Mouse (Mus musculus) heart, embryonic 10.5 days (tissue): Measurements from ENCODE around the gene Dthd1. TPM values are rescaled to one million over a fixed set of nuclear protein-coding genes. Genes with fewer than 3 reads are reported as not detected.
A peak's percentile ranks its signal among the peaks of the same experiment; 100 is the strongest.

Experiments used
- DNase-seq: peaks from one replicate; pipeline ENCODE4 v3.0.0-alpha.2; 2017; ENCODE audit warnings: low spot score
- H3K27ac ChIP-seq: fragments of 300-500 bp; sonication (generic); 2 replicates; pipeline ENCODE4 v1.5.1; 2016; ENCODE audit warnings: mild to moderate bottlenecking
- H3K27me3 ChIP-seq: fragments of 300-500 bp; sonication (generic); 2 replicates; pipeline ENCODE4 v1.6.1; 2016; ENCODE audit warnings: mild to moderate bottlenecking; ENCODE audit not compliant: poor library complexity, insufficient read depth, severe bottlenecking
- H3K36me3 ChIP-seq: fragments of 300-500 bp; sonication (generic); 2 replicates; pipeline ENCODE4 v1.6.1; 2016; ENCODE audit warnings: mild to moderate bottlenecking, moderate library complexity
- H3K4me1 ChIP-seq: fragments of 300-500 bp; sonication (generic); 2 replicates; pipeline ENCODE4 v1.6.1; 2016; ENCODE audit warnings: mild to moderate bottlenecking
- H3K4me3 ChIP-seq: fragments of 300-500 bp; sonication (generic); 2 replicates; pipeline ENCODE4 v1.5.1; 2016; ENCODE audit warnings: mild to moderate bottlenecking, moderate library complexity
- H3K9me3 ChIP-seq: fragments of 300-500 bp; sonication (generic); 2 replicates; pipeline ENCODE4 v1.6.1; 2016; ENCODE audit warnings: mild to moderate bottlenecking, moderate library complexity
- WGBS: fragments of 180-500 bp; shearing (Covaris S2); methylation state at CpG from one replicate; pipeline ENCODE4 v1.1.7; 2016; 5-methylcytosine and 5-hydroxymethylcytosine counted together
- polyA plus RNA-seq: library from polyadenylated mRNA; unstranded; fragments of >200 nt; fragmentation: Nextera tagmentation; extraction: Ambion mirVana; gene quantifications from 2 replicates; pipeline ENCODE4 v1.2.1, GENCODE M21; 2016

Dthd1 gene
- 0.11 and 0.33 TPM in 2 replicates for polyA plus RNA-seq

- DNase-seq = no peak
- H3K9me3 ChIP-seq = no peaks in the 10 kb centered on the region
- H3K27ac ChIP-seq = no peak within 1 kb of the TSS
- 84% methylated on average over 6 of the region's 6 CpGs for WGBS
- no peaks in the 10 kb centered on the region for H3K27me3 ChIP-seq
- no peak within 1 kb of the TSS for H3K4me3 ChIP-seq
- no peaks in the 10 kb centered on the region for H3K4me1 ChIP-seq
- H3K36me3 ChIP-seq = no peaks in the 10 kb centered on the region
Observed at GRCm38 (mm10) chr5:62813402-62814071, at the start of gene Dthd1. TSS of gene Dthd1 (plus strand) at chr5:62813823.

GRCm38 (mm10) chr5:62764161-62764560 lies 49.5 kb upstream of the Dthd1 start:
- WGBS = 81% methylated on average over 5 of the region's 5 CpGs
- peaks cover 17% of the 10 kb centered on the region for H3K4me1 ChIP-seq

DNA sequence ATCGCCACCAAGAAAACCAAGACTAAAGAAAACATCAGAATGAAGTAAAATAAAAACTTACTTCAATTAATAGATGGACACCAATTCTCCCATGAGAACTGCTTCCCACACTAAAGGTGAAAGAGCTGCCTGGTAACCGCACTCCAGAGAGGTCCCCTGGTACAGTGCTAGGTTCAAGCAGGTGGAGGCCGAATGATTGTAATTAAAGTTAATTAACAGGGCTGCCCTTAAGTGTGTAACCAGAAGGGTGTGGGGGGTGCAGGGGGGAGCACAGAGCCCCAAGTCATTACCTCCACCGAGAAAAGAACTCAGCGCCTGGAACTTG lies 48.2 kb upstream of the Dthd1 start:
- Histone ChIP-seq H3K4me1 (peaks cover 17% of the 10 kb centered on the region), H3K36me3 (no peaks in the 10 kb centered on the region), H3K27ac (peak overlapping the region; percentile 85), H3K27me3 (0 out of 2 replicates have a peak, but pooled peaks cover 3% of the 10 kb centered on the region), H3K9me3 (no peaks in the 10 kb centered on the region), H3K4me3 (peak overlapping the region; percentile 77)
- no peak for DNase-seq
- 19% methylated on average over 5 of the region's 5 CpGs for WGBS

More at GRCm38 (mm10) chr5:62764161-62764560, 49.5 kb upstream of the Dthd1 start:
- Histone ChIP-seq H3K27ac (no peak overlapping the region), H3K27me3 (0 out of 2 replicates have a peak, but pooled peaks cover 3% of the 10 kb centered on the region), H3K36me3 (no peaks in the 10 kb centered on the region), H3K9me3 (no peaks in the 10 kb centered on the region), H3K4me3 (no peak overlapping the region)
- no peak for DNase-seq

- Histone ChIP-seq H3K36me3 (no peaks in the 10 kb centered on the region), H3K4me3 (peak within 1 kb of the TSS; percentile 77), H3K27me3 (0 out of 2 replicates have a peak, but pooled peaks cover 3% of the 10 kb centered on the region), H3K4me1 (peaks cover 13% of the 10 kb centered on the region; the same call in 1 of the 2 replicates), H3K27ac (peak within 1 kb of the TSS; percentile 85), H3K9me3 (no peaks in the 10 kb centered on the region)
- 3% methylated on average over 106 of the region's 106 CpGs for WGBS
- no peak for DNase-seq
Observed at GRCm38 (mm10) chr5:62765784-62766701, 47.6 kb upstream of the Dthd1 start, which contains the start of gene Arap2. TSS of gene Arap2 (minus strand) at chr5:62766159.

DNA sequence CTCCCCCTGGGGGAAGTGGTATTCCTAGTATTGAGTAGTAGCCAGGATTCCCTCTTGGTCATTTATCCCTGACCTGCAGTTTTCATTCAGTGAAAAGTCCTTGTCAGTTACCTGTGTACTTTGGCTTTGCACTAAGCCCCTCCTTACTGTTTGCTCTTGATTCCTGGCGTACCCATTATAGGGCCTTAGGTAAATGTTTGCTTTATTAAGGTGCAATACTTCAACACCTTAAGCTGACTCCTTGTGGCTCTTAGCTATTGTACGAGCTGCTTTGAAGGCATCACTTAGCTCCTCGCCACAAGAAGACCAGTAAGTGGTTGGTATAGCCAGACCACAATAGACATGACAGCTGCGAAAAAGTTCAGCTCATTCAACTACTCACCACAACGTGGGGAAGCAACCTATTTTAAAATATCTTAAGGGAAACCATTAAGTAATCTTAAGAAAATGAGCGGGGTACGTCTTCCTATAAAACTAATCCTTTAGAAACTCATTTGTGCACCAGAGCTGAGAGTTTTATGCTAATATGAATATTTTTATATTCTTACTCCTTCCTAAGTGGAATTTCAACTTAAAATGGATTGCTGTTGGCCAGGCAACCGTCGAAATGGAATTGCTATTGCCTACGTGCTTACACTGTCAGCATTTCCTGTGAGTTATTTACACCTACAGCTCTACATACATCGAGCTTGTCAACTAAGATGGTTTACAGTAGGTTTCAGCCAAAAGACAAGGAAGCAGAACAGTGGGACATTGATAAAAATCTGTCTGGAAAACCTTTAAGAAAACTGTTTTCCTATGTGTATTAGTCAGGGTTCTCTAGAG lies 41.6 kb upstream of the Dthd1 start:
- no peak for DNase-seq
- Histone ChIP-seq H3K36me3 (no peaks in the 10 kb centered on the region), H3K4me1 (no peaks in the 10 kb centered on the region), H3K4me3 (no peak overlapping the region), H3K27ac (no peak overlapping the region), H3K27me3 (0 out of 2 replicates have a peak, but pooled peaks cover under 1% of the 10 kb centered on the region), H3K9me3 (no peaks in the 10 kb centered on the region)
- WGBS = 82% methylated on average over 11 of the region's 11 CpGs

GRCm38 (mm10) chr5:62777804-62778203 lies 35.8 kb upstream of the Dthd1 start:
- Histone ChIP-seq H3K4me1 (no peaks in the 10 kb centered on the region), H3K36me3 (no peaks in the 10 kb centered on the region), H3K9me3 (no peaks in the 10 kb centered on the region), H3K27me3 (no peaks in the 10 kb centered on the region), H3K27ac (no peak overlapping the region), H3K4me3 (no peak overlapping the region)
- no peak for DNase-seq
- WGBS = 88% methylated on average over 8 of the region's 8 CpGs

DNA sequence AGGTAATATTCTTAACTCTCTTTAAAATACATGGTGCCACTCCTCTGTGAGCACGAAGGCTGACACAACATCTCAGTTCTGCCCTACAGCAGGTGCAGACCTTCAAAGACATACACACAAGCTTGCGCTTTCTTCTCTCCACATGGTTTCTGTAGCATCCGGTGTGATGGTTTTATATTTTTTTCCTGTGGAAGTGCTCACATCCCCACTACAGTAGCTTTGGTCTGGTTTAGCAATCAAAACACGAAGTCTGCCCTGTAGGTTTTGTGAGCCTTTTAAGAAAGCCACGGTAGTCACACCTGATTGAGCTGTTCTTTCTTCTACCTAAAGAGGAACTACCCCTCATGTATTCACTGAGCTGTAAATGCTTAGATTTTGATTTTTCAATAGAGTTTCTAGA lies 34.9 kb upstream of the Dthd1 start:
- H3K36me3 ChIP-seq = no peaks in the 10 kb centered on the region
- WGBS = 82% methylated on average over 5 of the region's 5 CpGs
- no peaks in the 10 kb centered on the region for H3K4me1 ChIP-seq
- no peak overlapping the region for H3K27ac ChIP-seq
- no peak for DNase-seq
- H3K4me3 ChIP-seq = no peak overlapping the region
- H3K27me3 ChIP-seq = no peaks in the 10 kb centered on the region
- H3K9me3 ChIP-seq = no peaks in the 10 kb centered on the region

GRCm38 (mm10) chr5:62786809-62787208 lies 26.8 kb upstream of the Dthd1 start:
- WGBS = 85% methylated on average over 3 of the region's 3 CpGs
- no peaks in the 10 kb centered on the region for H3K4me1 ChIP-seq
- no peak for DNase-seq
- H3K27ac ChIP-seq = no peak overlapping the region
- H3K27me3 ChIP-seq = no peaks in the 10 kb centered on the region
- H3K36me3 ChIP-seq = no peaks in the 10 kb centered on the region
- H3K4me3 ChIP-seq = no peak overlapping the region
- no peaks in the 10 kb centered on the region for H3K9me3 ChIP-seq

- Histone ChIP-seq H3K9me3 (no peaks in the 10 kb centered on the region), H3K27me3 (no peaks in the 10 kb centered on the region), H3K36me3 (no peaks in the 10 kb centered on the region), H3K4me3 (no peak overlapping the region), H3K4me1 (no peaks in the 10 kb centered on the region), H3K27ac (no peak overlapping the region)
- WGBS = 89% methylated on average over 5 of the region's 5 CpGs
- DNase-seq = no peak
Observed at GRCm38 (mm10) chr5:62790921-62791564, 22.6 kb upstream of the Dthd1 start.

DNA sequence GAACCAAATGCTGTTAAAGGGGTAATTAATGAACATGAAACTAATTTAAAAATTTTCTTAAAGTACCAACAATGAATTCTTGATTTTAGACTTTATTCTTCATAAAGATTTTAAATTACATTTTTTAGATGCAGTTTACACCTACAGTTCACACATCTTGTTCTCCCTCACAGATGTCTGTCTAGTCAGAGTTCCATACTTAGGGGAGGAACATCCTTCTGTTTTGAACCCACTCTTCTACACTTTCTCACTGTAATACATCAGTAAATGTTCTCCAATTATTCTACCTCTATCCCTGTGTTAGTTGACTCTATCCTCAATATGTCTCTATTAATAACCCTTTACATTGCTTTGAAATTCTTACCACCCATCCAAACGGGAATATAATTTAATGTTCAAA lies 20.8 kb upstream of the Dthd1 start:
- H3K4me1 ChIP-seq = no peaks in the 10 kb centered on the region
- 65% methylated on average over 1 of the region's 1 CpGs for WGBS
- H3K27me3 ChIP-seq = no peaks in the 10 kb centered on the region

DNA sequence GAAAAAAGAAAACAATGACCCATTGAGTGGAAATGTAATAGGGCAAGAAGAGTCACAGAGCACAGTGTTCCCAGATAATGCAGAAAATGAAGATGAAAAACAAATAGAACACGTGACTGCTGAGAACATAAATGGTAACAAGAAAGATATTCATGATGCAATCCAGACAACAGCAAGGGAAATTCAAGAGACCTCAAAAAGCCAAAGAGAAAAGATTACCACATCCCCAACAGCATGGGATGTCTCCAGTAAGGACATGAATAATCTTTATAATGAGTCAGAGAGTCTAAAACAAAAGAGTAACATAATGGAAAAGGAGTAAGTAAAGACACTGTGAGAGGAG lies 420 bp downstream of the Dthd1 start:
- no peak overlapping the region for H3K27ac ChIP-seq
- H3K9me3 ChIP-seq = no peaks in the 10 kb centered on the region
- no peaks in the 10 kb centered on the region for H3K27me3 ChIP-seq
- H3K4me1 ChIP-seq = no peaks in the 10 kb centered on the region
- 57% methylated on average over 1 of the region's 1 CpGs for WGBS
- H3K4me3 ChIP-seq = no peak overlapping the region
- H3K36me3 ChIP-seq = no peaks in the 10 kb centered on the region
- no peak for DNase-seq

More for the DNA sequence above, 20.8 kb upstream of the Dthd1 start:
- H3K27ac ChIP-seq = no peak overlapping the region
- no peak overlapping the region for H3K4me3 ChIP-seq
- H3K9me3 ChIP-seq = no peaks in the 10 kb centered on the region
- no peaks in the 10 kb centered on the region for H3K36me3 ChIP-seq
- DNase-seq = no peak

DNA sequence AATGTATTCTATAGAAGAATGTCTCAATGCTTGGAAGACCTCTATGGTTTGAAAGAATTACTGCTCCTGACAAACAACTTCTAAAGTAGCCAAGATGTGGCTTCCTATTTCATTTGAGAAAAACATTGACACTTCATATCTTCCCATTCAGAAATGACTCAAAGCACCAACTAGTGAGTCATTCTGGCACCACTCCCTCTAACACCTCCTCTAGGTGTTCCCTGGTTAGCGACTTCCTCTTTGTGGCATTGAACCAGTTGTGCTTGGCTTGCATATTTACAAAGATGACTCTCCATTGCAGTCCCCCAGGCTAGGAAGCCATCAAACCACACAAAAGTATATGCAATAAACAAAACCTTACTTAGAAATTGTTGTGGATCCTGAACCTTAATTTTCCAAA lies 2.1 kb downstream of the Dthd1 start:
- no peak overlapping the region for H3K27ac ChIP-seq
- 72% methylated on average over 1 of the region's 1 CpGs for WGBS
- H3K36me3 ChIP-seq = no peaks in the 10 kb centered on the region
- no peak for DNase-seq
- no peaks in the 10 kb centered on the region for H3K4me1 ChIP-seq
- no peaks in the 10 kb centered on the region for H3K27me3 ChIP-seq
- H3K9me3 ChIP-seq = no peaks in the 10 kb centered on the region
- no peak overlapping the region for H3K4me3 ChIP-seq
